Mouse (Mus musculus): ENCODE results near the gene Tmem213. TPM values are rescaled to one million over a fixed set of nuclear protein-coding genes. Genes with fewer than 3 reads are reported as not detected.

Gene Tmem213
- polyA plus RNA-seq, 1 experiment from 2014 or later, result not detected

DNA sequence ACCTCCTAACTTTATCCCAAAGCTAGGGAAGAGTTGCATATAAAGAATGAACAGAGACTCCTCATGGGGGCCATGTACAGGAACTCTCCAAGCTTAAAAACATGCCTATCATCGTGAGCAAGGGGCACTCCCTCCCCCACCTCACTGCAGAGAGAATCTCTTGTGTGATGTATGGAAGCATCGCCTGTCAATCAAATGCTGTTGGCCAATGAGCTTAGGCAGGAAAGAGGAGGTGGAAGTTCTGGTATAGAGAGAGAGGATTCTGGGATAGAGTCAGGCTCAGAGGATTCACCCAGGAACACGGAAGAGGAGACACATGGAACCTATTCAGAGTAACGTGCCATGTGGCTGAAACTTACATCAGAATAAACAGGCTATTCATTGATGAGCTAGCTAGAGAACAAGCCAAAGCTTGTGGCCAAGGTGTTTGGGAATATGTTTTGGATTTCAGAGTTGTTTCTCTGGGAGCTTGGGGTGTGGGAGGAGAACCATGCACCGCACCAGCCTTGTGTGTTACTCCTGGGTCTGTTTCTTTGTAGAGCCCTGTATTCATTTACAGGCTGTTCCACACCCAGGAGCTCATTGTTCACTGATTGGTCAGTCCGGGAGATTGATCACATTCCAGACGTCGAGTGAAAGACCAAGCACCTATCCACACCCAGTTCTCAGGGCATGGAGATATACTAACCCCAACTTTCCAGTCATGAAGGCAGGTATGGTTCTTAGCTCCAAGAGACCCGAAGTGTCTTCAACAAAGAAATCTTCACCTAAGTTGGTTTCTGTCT, 21.6 kb upstream of the Tmem213 start:
- WGBS, result 74% methylated on average over 9 of the region's 9 CpGs
- Histone ChIP-seq H3K27me3 (no peaks in the 10 kb centered on the region), H3K36me3 (no peaks in the 10 kb centered on the region), H3K4me2 (no peak overlapping the region), H3K27ac (no peak overlapping the region), H3K4me1 (replicated peaks) (0 out of 2 replicates have a peak, but pooled peaks cover 2% of the 10 kb centered on the region), H3K4me3 (no peak overlapping the region), H3K9me3 (no peaks in the 10 kb centered on the region), H3K9ac (no peak overlapping the region)
- no peak for ATAC-seq (ENCODE audit: low FRiP score)

DNA sequence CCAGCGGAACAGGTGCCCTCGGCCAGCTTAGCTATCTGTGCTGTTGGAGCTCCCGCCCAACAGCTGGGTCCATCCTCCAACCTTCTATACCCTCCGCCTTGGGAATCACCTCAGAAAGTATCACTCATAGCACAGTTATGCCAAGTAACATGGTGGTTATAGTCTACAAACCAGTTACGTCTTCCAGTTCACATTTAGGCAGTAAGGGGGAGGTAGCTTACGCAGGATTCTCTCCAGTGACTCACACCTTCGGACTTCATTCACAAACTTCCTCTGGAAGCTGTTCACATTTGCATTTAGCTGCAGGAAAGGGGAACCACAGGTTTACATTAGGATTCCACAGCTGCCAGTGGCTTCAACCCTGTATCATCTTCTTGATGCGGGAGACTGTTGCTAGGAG, 16.5 kb upstream of the Tmem213 start:
- ATAC-seq (ENCODE audit: low FRiP score), result no peak
- no peaks in the 10 kb centered on the region for H3K36me3 ChIP-seq
- H3K4me2 ChIP-seq, result no peak overlapping the region
- no peak overlapping the region for H3K9ac ChIP-seq
- 96% methylated on average over 8 of the region's 8 CpGs for WGBS
- H3K4me1 ChIP-seq (replicated peaks), result no peaks in the 10 kb centered on the region
- no peak overlapping the region for H3K4me3 ChIP-seq
- H3K27me3 ChIP-seq, result no peaks in the 10 kb centered on the region
- H3K27ac ChIP-seq, result no peak overlapping the region
- H3K9me3 ChIP-seq, result no peaks in the 10 kb centered on the region

DNA sequence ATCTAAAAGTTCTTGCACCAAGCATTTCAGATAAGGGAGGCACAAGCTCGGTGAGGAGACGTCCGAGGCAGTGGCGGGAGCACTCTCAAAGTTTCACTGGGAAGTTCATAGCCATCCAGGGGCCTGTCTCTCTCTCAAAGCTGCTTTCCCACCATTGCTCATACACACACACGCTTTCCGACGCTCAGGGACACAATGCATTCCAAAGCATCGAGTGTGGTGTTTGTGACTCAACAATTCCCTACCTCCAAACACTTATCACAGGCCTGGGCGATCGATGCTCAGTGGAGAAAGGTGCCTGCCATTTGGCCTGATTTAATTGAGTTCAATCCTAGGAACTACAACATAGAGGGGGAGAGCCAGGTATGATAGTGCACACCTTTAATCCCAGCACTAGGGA, 14.4 kb upstream of the Tmem213 start:
- WGBS, result 91% methylated on average over 10 of the region's 10 CpGs
- H3K27me3 ChIP-seq, result no peaks in the 10 kb centered on the region
- H3K36me3 ChIP-seq, result no peaks in the 10 kb centered on the region
- no peaks in the 10 kb centered on the region for H3K4me1 ChIP-seq (replicated peaks)
- no peak overlapping the region for H3K4me3 ChIP-seq
- ATAC-seq (ENCODE audit: low FRiP score), result no peak
- no peak overlapping the region for H3K27ac ChIP-seq
- H3K4me2 ChIP-seq, result no peak overlapping the region
- no peaks in the 10 kb centered on the region for H3K9me3 ChIP-seq
- no peak overlapping the region for H3K9ac ChIP-seq

DNA sequence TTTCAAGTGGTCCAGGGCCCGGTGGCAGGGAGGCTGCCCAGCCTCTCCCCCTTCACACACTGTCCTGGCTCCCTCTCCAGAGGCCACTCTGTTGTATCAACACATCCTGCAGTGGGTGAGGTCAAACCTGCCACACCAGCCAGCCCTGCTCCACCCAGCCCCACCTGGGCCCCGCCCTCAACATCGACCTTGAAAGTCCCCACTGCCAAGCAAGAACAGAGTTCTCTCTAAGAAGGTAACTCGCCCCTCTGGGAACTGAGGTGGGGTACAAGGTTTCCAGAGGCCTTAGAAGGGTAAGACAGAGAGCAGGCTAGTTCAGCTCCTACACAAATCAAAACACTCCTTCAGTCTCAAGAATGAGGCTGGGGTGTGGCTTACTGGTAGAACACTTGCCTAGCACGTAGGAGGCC, 12.1 kb upstream of the Tmem213 start:
- H3K4me3 ChIP-seq, result no peak overlapping the region
- no peaks in the 10 kb centered on the region for H3K9me3 ChIP-seq
- no peak overlapping the region for H3K4me2 ChIP-seq
- H3K36me3 ChIP-seq, result no peaks in the 10 kb centered on the region
- no peak overlapping the region for H3K27ac ChIP-seq
- H3K4me1 ChIP-seq (replicated peaks), result no peaks in the 10 kb centered on the region
- no peak for ATAC-seq (ENCODE audit: low FRiP score)
- 77% methylated on average over 5 of the region's 5 CpGs for WGBS
- no peaks in the 10 kb centered on the region for H3K27me3 ChIP-seq
- H3K9ac ChIP-seq, result no peak overlapping the region

DNA sequence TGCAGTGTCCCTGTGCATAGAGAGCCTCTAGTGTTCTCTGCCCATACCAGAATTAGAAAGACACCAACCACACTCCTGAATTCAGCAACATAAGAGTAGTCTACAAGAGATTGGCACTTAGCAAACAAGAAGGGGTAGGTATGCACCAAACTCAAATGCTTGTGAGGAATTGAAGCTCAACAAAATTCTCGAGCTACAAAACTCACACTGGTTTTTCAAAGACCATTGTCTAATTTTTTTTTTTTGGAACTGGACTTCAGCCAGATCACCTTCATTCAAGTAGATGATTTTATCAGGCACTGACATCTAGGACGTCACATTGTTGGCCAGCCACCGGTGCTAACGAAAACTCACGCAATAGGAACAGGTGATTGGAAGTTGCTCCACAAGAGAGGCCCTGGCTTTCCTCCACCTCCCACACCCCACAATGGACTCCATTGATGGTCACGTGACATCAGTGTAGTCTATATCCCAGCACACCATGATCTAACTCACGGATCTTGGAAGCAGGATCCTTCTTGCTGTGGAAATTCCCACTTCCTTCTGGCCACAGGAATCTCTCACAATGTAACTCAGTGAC, 6.7 kb upstream of the Tmem213 start:
- Histone ChIP-seq H3K9me3 (no peaks in the 10 kb centered on the region), H3K27me3 (no peaks in the 10 kb centered on the region), H3K4me3 (no peak overlapping the region), H3K27ac (no peak overlapping the region), H3K9ac (no peak overlapping the region), H3K36me3 (no peaks in the 10 kb centered on the region), H3K4me1 (replicated peaks) (no peaks in the 10 kb centered on the region), H3K4me2 (no peak overlapping the region)
- WGBS, result 87% methylated on average over 7 of the region's 7 CpGs
- no peak for ATAC-seq (ENCODE audit: low FRiP score)

DNA sequence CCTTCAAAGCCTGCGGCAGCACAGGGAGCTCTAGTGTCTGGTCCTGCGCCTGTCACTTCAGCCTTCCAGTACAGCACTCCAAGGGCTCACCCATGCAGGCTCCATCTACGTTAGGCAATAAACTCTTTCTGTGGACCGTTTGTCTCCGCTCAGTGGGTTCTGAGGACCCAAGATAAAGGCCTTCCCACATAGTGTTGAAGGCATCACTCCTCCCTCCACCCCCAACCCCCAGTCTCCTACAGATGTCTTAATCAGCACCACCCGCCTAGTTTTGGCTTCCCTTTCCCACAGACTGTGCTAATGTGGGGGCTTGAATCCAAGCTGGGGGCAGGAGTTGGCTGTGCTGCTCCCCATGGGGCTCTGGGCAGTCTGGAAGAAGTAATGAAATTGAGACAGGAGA, 5.3 kb upstream of the Tmem213 start:
- Histone ChIP-seq H3K4me3 (no peak overlapping the region), H3K27ac (no peak overlapping the region), H3K36me3 (no peaks in the 10 kb centered on the region), H3K4me2 (no peak overlapping the region), H3K4me1 (replicated peaks) (no peaks in the 10 kb centered on the region), H3K9ac (no peak overlapping the region), H3K9me3 (no peaks in the 10 kb centered on the region), H3K27me3 (no peaks in the 10 kb centered on the region)
- no peak for ATAC-seq (ENCODE audit: low FRiP score)
- 61% methylated on average over 6 of the region's 6 CpGs for WGBS

DNA sequence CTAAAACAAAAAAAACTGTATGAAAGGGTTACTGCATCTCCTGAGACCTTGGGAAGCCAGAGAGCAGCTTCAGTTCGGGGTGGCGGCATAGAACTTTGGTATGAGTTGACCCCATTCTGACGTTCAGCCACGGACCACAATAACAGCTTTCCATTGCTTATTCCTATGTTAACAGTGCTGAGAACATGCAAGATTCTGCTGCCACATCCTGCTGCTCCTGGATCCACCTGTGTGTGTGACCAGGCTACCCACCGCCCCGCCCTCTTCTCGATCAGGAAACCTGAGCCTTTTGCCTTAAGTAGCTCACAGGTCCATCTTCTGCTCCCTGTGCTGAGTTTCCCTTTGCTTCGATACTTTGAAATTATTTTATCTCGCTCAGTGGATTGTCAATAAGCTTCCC, 3.1 kb upstream of the Tmem213 start:
- no peaks in the 10 kb centered on the region for H3K4me1 ChIP-seq (replicated peaks)
- H3K27ac ChIP-seq, result no peak overlapping the region
- no peak overlapping the region for H3K4me3 ChIP-seq
- H3K27me3 ChIP-seq, result no peaks in the 10 kb centered on the region
- 89% methylated on average over 9 of the region's 9 CpGs for WGBS
- ATAC-seq (ENCODE audit: low FRiP score), result no peak
- H3K9ac ChIP-seq, result no peak overlapping the region
- H3K36me3 ChIP-seq, result no peaks in the 10 kb centered on the region
- H3K4me2 ChIP-seq, result no peak overlapping the region
- no peaks in the 10 kb centered on the region for H3K9me3 ChIP-seq

DNA sequence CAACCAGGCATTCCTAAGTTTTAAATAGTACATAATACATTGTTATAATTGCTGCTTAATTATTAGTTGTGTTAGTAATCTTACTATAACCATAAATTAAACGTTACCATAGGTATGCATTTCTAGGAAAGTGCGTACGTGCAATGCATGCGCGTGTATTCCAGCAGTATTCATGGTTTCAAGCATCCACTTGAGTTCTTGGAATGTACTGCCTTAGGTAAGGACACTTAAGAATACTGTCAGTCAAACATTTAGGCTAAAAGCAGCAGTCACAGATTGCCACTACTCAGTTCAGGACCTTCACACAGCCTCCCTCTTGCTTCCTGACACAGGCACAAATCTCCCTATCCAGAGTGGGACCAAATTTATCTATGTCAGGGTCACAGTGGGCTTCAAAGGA, 606 bp upstream of the Tmem213 start:
- Histone ChIP-seq H3K9ac (no peak overlapping the region), H3K4me1 (replicated peaks) (no peaks in the 10 kb centered on the region), H3K9me3 (no peaks in the 10 kb centered on the region), H3K27ac (no peak overlapping the region), H3K27me3 (no peaks in the 10 kb centered on the region), H3K4me3 (no peak overlapping the region), H3K36me3 (no peaks in the 10 kb centered on the region), H3K4me2 (no peak overlapping the region)
- no peak for ATAC-seq (ENCODE audit: low FRiP score)
- whole genome bisulfite sequencing, result 96% methylated on average over 5 of the region's 5 CpGs

DNA sequence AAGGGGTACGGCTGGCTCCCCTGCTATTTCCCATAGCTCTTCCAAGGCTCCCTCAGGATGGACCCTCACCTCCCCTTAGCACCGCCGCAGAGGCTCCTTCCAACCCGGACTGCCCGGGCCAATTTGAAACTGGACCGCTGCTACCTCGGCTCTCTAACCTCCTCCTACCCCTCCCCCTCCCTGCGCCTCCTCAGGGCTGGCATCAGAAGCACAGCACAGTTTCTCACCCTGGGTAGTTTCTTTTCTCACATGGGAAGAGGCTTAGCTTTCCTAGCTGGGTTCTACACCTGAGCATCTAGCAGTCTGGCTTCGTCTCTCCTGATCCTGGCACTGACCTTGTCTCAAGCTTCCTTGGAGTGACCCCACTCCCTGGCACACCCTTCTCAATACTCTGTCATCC, 816 bp downstream of the Tmem213 start:
- ATAC-seq (ENCODE audit: low FRiP score), result no peak
- Histone ChIP-seq H3K4me3 (no peak overlapping the region), H3K4me2 (no peak overlapping the region), H3K36me3 (no peaks in the 10 kb centered on the region), H3K27me3 (no peaks in the 10 kb centered on the region), H3K27ac (no peak overlapping the region), H3K9ac (no peak overlapping the region), H3K4me1 (replicated peaks) (no peaks in the 10 kb centered on the region), H3K9me3 (no peaks in the 10 kb centered on the region)
- WGBS, result 16% methylated on average over 9 of the region's 9 CpGs

DNA sequence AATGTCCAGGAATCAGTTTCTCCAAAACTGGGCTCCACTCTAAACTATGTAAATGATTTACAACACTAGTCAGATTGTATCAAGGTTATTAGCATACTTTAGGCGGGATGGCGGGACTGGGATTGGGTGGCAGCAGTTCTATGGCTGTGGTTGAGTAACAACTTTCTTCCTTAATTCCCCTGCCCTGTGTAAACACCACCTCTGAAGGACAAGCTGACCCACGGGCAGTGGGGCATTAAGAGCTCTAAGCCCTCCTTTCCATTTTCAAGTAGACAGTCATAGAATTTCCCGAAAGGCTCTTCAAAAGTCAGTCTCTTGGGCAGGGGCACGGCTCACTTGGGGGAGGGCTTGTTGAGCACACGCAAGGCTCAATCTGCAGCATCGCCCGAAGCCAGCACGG, 1.8 kb downstream of the Tmem213 start:
- ATAC-seq (ENCODE audit: low FRiP score), result no peak
- Histone ChIP-seq H3K9ac (no peak overlapping the region), H3K27me3 (no peaks in the 10 kb centered on the region), H3K4me1 (replicated peaks) (no peaks in the 10 kb centered on the region), H3K27ac (no peak overlapping the region), H3K9me3 (no peaks in the 10 kb centered on the region), H3K4me2 (no peak overlapping the region), H3K4me3 (no peak overlapping the region), H3K36me3 (no peaks in the 10 kb centered on the region)
- 85% methylated on average over 9 of the region's 9 CpGs for WGBS

DNA sequence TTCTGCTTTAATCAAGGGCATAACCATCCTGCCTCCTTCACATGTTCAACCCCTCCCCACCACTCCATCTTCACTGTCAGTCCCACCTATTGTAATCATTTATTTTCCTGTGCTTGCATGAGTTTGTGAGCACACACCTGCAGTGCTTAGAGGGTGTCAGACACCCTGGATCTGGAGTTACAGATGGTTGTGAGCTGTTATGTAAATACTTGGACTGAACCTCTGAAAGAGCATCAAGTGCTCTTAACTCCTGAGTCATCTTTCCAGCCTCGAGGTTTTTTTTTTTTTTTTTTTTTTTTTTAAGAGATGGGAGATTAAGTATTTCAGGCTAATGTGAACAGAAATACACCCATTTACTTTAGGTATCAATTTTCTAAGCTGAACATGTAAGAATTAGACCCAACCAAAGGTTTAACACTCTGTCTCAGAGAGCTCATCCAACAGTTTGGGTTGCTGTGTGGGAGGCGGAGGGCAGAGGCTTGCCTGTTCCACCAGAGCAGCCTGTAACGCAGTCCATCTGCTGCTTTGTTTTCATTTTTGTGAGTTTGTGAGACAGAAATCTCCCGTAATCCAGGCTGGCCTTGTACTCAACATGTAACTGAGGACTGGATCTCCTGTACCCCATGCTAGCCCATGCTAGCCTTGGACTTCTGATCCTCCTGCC, 7.2 kb downstream of the Tmem213 start:
- Histone ChIP-seq H3K4me1 (replicated peaks) (no peaks in the 10 kb centered on the region), H3K9me3 (no peaks in the 10 kb centered on the region), H3K36me3 (no peaks in the 10 kb centered on the region), H3K27ac (no peak overlapping the region), H3K4me3 (no peak overlapping the region), H3K4me2 (no peak overlapping the region), H3K27me3 (no peaks in the 10 kb centered on the region), H3K9ac (no peak overlapping the region)
- ATAC-seq (ENCODE audit: low FRiP score), result no peak
- WGBS, result 76% methylated on average over 4 of the region's 4 CpGs

DNA sequence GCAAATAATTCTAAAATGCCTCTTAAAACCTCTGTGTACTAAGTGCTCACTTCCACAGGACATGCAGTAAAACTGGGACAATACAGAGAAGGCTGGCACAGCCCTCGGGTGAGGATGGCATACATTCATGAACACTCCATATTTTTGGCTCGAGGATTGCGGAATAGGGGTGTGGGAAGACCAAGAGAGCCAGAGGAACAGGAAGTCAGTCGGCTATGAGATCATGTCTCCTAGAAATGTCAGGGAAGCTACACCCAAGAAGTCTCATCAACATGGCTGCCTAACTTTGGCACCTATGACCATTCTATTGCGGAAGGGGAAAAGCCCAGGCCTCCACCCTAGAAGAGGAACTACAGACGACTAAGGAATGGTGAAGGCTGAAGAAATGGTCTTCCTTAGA, 9.3 kb downstream of the Tmem213 start:
- WGBS, result 93% methylated on average over 6 of the region's 6 CpGs

More for the DNA sequence above, 9.3 kb downstream of the Tmem213 start:
- no peak for ATAC-seq (ENCODE audit: low FRiP score)
- Histone ChIP-seq H3K4me1 (replicated peaks) (no peaks in the 10 kb centered on the region), H3K36me3 (0 out of 2 replicates have a peak, but pooled peaks cover under 1% of the 10 kb centered on the region), H3K27me3 (no peaks in the 10 kb centered on the region), H3K4me2 (no peak overlapping the region), H3K9me3 (no peaks in the 10 kb centered on the region), H3K9ac (no peak overlapping the region), H3K4me3 (no peak overlapping the region), H3K27ac (no peak overlapping the region)
